Mouse (Mus musculus) heart, postnatal 0 days (tissue): ENCODE results near the gene Hsph1.

Source experiments
- CTCF ChIP-seq: IDR thresholded peaks from 2 replicates; pipeline ENCODE4 v1.5.1; 2016; ENCODE audit warnings: antibody characterized with exemption, control low read depth, low read depth
- EP300 ChIP-seq: IDR thresholded peaks from 2 replicates; pipeline ENCODE4 v1.6.1; 2016; ENCODE audit warnings: antibody characterized with exemption, low read depth

DNA sequence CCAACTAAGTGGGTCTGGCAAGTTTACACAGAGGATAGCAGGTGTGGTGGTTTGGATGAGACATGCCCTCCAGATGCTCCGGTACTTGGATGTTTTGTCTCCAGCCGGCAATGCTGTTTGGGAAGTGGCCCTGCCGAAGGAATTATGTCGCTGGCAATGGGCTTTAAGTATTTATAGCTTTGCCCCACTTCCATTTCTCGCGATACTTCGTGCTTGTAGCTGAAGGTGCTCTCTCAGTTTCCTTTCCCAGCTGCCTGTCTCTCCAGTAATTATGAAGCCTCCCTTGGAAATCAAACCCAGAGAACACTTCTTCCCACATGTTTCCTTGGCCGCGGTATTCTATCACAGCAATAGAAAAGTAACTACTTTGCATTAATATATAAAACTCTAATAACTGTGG is 19.5 kb upstream of the Hsph1 start:
- no peak for TF ChIP-seq EP300
- no peak for TF ChIP-seq CTCF
